In the genomic region with DNA sequence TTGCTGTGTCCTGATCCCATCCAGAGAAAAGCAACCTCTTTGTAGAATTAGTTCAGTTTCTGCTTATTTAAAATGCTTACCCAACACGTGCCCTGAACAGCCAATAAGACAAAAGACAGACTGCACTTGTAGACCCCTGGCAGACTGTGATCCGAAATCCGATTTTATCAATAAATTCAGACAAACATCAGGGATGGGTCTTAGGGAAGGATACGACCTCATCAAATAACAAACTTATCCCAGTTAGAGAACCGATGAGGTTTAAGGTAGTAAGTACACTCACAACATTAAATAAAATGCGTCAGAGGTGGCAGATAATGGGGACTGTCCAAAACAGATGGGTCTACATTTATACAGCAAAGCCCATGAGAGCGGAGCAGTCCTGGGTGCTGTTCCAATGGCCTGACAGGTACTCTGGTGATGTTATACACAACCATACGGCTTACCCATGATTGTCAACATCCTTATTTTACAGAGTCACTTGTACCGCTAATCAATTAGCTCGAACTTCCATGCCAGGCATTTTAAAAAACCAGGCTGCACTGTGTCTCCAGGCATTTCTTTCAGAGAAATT, we compare ENCODE assay signal across 8 mouse cellular contexts. TPM values are rescaled to one million over a fixed set of nuclear protein-coding genes. Genes with fewer than 3 reads are reported as not detected.
DNase-seq lines count a peak whose midpoint lies in the region; ATAC-seq and TF ChIP-seq lines count a peak whose summit lies in the region.

No protein-coding gene starts in this region.

- H3K4me1 ChIP-seq in thymus, adult 2 months (replicated peaks; ENCODE audit: control insufficient read depth, insufficient read depth, low read length): peaks cover 8% of the 10 kb centered on the region
- peaks cover 16% of the 10 kb centered on the region for H3K4me1 ChIP-seq in kidney, postnatal 0 days (replicated peaks; ENCODE audit: insufficient read depth, low read length)
- peaks cover 21% of the 10 kb centered on the region for H3K4me1 ChIP-seq in midbrain, embryonic 16.5 days (ENCODE audit: control insufficient read depth, insufficient read depth, low read length)

- TF ChIP-seq POLR2A in thymus, adult 2 months (IDR thresholded peaks at IDR 0.05; ENCODE audit: control insufficient read depth, extremely low read depth, insufficient read depth, low read length, poor library complexity): no peak

- peaks cover 31% of the 10 kb centered on the region for H3K36me3 ChIP-seq in thymus, adult 2 months (ENCODE audit: control insufficient read depth, insufficient read depth, low read length)
- peaks cover 27% of the 10 kb centered on the region for H3K36me3 ChIP-seq in kidney, postnatal 0 days (ENCODE audit: insufficient read depth, low read length)
- H3K36me3 ChIP-seq in midbrain, embryonic 16.5 days (ENCODE audit: control insufficient read depth, insufficient read depth, low read length): peaks cover 11% of the 10 kb centered on the region

- DNase-seq in adrenal gland, postnatal 10 days: peak; percentile 19
- no peak for DNase-seq in adrenal gland, adult (ENCODE audit: inconsistent age in 2 of 2, low spot score in 1 of 2)
- DNase-seq in thymus, adult 2 months: no peak
- no peak for DNase-seq in thymus, adult 18-20 months
- DNase-seq in kidney, postnatal 0 days (ENCODE audit: low spot score): peak; percentile 74
- DNase-seq in layer of hippocampus, adult 9-11 months: no peak
- DNase-seq in cerebellum, adult 9-10 months: no peak

- H3K4me2 ChIP-seq in kidney, postnatal 0 days (ENCODE audit: low read length): peak overlapping the region; percentile 63
- peak overlapping the region; percentile 59 for H3K4me2 ChIP-seq in midbrain, embryonic 16.5 days (ENCODE audit: low read length)

- H3K4me3 ChIP-seq in thymus, adult 2 months (ENCODE audit: control insufficient read depth, insufficient read depth, low read length): peak overlapping the region; percentile 42
- peak overlapping the region; percentile 69 for H3K4me3 ChIP-seq in kidney, postnatal 0 days (replicated peaks; ENCODE audit: low read depth, low read length)
- H3K4me3 ChIP-seq in midbrain, embryonic 16.5 days (ENCODE audit: low read depth, low read length): peak overlapping the region; percentile 46

- no peak overlapping the region for H3K27ac ChIP-seq in thymus, adult 2 months (ENCODE audit: control insufficient read depth, insufficient read depth, low read length)
- H3K27ac ChIP-seq in kidney, postnatal 0 days: peak overlapping the region; percentile 76
- peak overlapping the region; percentile 63 for H3K27ac ChIP-seq in midbrain, embryonic 16.5 days (ENCODE audit: low read length)

- TF ChIP-seq CTCF in thymus, adult 2 months (IDR thresholded peaks at IDR 0.05; ENCODE audit: borderline replicate concordance, control insufficient read depth, extremely low read depth, insufficient read depth, low read length, poor library complexity): no peak
- TF ChIP-seq CTCF in kidney, postnatal 0 days (IDR thresholded peaks at IDR 0.05; ENCODE audit: low read depth): no peak

- peak; percentile 33 for ATAC-seq in kidney, postnatal 0 days (replicated peaks; ENCODE audit: low FRiP score, low read depth)
- ATAC-seq in midbrain, embryonic 16.5 days: peak; percentile 44

- H3K27me3 ChIP-seq in thymus, adult 2 months (ENCODE audit: control insufficient read depth, insufficient read depth, low read length): no peaks in the 10 kb centered on the region
- no peaks in the 10 kb centered on the region for H3K27me3 ChIP-seq in kidney, postnatal 0 days (ENCODE audit: insufficient read depth, low read length)
- H3K27me3 ChIP-seq in midbrain, embryonic 16.5 days (ENCODE audit: control insufficient read depth, insufficient read depth, low read depth, low read length): no peaks in the 10 kb centered on the region

- H3K9me3 ChIP-seq in kidney, postnatal 0 days (replicated peaks; ENCODE audit: low read length): no peaks in the 10 kb centered on the region
- no peaks in the 10 kb centered on the region; the same call in 1 of the 2 replicates for H3K9me3 ChIP-seq in midbrain, embryonic 16.5 days (replicated peaks; ENCODE audit: control insufficient read depth, low read length, poor library complexity, severe bottlenecking)

- peak overlapping the region; percentile 76 for H3K9ac ChIP-seq in kidney, postnatal 0 days (ENCODE audit: low read depth, low read length)
- H3K9ac ChIP-seq in midbrain, embryonic 16.5 days (ENCODE audit: low read depth, low read length): peak overlapping the region; percentile 74

- 17% methylated on average over 10 of the region's 10 CpGs for WGBS in thymus, adult 2 months
- WGBS in kidney, postnatal 0 days: 20% methylated on average over 10 of the region's 10 CpGs
- WGBS in midbrain, embryonic 16.5 days: 24% methylated on average over 10 of the region's 10 CpGs

RNA-seq across cellular contexts. Expression of gene Hjurp, which starts 0.8 kb away (rescaled TPM):
- 10 to 100 TPM; 63.8 to 91.9 TPM for total RNA-seq in adrenal gland, postnatal 10 days (2021)
- 168 and 197 TPM in 2 replicates for polyA plus RNA-seq in thymus, adult 2 months (2012; rRNA removed)
- 56.3 and 62.7 TPM in 2 replicates for polyA plus RNA-seq in kidney, postnatal 0 days (2015; fragmentation: Nextera tagmentation; extraction: Ambion mirVana)
- 77.3 and 87.0 TPM in 2 replicates for polyA plus RNA-seq in midbrain, embryonic 16.5 days (2015; fragmentation: Nextera tagmentation; extraction: Ambion mirVana)

RNA-seq across cellular contexts. Expression of gene Trpm8, which starts 0.8 kb away (rescaled TPM):
- total RNA-seq in adrenal gland, postnatal 10 days (2021): not detected
- 0.03 and 0.08 TPM in 2 replicates for polyA plus RNA-seq in thymus, adult 2 months (2012; rRNA removed)
- not detected in 2 replicates for polyA plus RNA-seq in kidney, postnatal 0 days (2015; fragmentation: Nextera tagmentation; extraction: Ambion mirVana)
- 0.11 and 0.17 TPM in 2 replicates for polyA plus RNA-seq in midbrain, embryonic 16.5 days (2015; fragmentation: Nextera tagmentation; extraction: Ambion mirVana)

RNA-seq across cellular contexts. Expression of gene Mroh2a, which starts 49.8 kb away (rescaled TPM):
- total RNA-seq in adrenal gland, postnatal 10 days (2021): 1 to 10 TPM in 1 of 2 experiments, under 1 TPM in 1; 0.67 to 1.3 TPM
- 0.29 and 0.96 TPM in 2 replicates for polyA plus RNA-seq in thymus, adult 2 months (2012; rRNA removed)
- polyA plus RNA-seq in kidney, postnatal 0 days (2015; fragmentation: Nextera tagmentation; extraction: Ambion mirVana): 0.60 and 0.66 TPM in 2 replicates
- polyA plus RNA-seq in midbrain, embryonic 16.5 days (2015; fragmentation: Nextera tagmentation; extraction: Ambion mirVana): 0.75 and 0.92 TPM in 2 replicates

Comparison
In these comparisons a context has a peak if more than half of its experiments do, and no peak if none do; other contexts are left out.
1. DNase-seq: peak in adrenal gland, postnatal 10 days (single experiment) and kidney, postnatal 0 days (single experiment); none in adrenal gland, adult (0 of 2), thymus, adult 2 months (single experiment), thymus, adult 18-20 months (0 of 2), layer of hippocampus, adult 9-11 months (single experiment) and cerebellum, adult 9-10 months (single experiment).
2. Peak in every context shown above with its lines, with median percentiles within 50 percentile points of each other: H3K4me3 ChIP-seq.